Mouse (Mus musculus): ENCODE results near the gene Poln.

GRCm38 (mm10) chr5:33974736-33975135 lies 194.5 kb downstream of the Poln start:
- TF ChIP-seq USF1 (IDR thresholded peaks at IDR 0.05; ENCODE audit: low read depth) (no peak), MYOG (IDR thresholded peaks at IDR 0.05; ENCODE audit: control insufficient read depth in 1 of 3, insufficient read depth in 1 of 3, insufficient read length in 2 of 3, low read depth in 2 of 3) (no peak), MYOD1 (IDR thresholded peaks at IDR 0.05; ENCODE audit: control insufficient read depth in 1 of 3, insufficient read length in 2 of 3, low read depth in 2 of 3) (no peak), POLR2A (IDR thresholded peaks at IDR 0.05; ENCODE audit: insufficient read length, low read depth) (no peak), E2F4 (IDR thresholded peaks at IDR 0.05; ENCODE audit: insufficient read depth) (no peak), MAX (IDR thresholded peaks at IDR 0.05; ENCODE audit: low read depth) (no peak), POLR2AphosphoS2 (IDR thresholded peaks at IDR 0.05; ENCODE audit: insufficient read length, low read depth) (no peak), TCF12 (IDR thresholded peaks at IDR 0.05; ENCODE audit: insufficient read depth, poor library complexity, severe bottlenecking) (no peak)

Measured in myocyte (in vitro differentiated cells).